Mouse (Mus musculus) frontal cortex, postnatal 36 days (tissue): ENCODE measurements around the gene Cdyl.

Source experiments
- DNase-seq, 2 experiments: peaks; one replicate each; pipeline ENCODE4 v3.0.0; 2022; ENCODE audit warnings: low spot score in 2 of 2

The Cdyl gene

DNA sequence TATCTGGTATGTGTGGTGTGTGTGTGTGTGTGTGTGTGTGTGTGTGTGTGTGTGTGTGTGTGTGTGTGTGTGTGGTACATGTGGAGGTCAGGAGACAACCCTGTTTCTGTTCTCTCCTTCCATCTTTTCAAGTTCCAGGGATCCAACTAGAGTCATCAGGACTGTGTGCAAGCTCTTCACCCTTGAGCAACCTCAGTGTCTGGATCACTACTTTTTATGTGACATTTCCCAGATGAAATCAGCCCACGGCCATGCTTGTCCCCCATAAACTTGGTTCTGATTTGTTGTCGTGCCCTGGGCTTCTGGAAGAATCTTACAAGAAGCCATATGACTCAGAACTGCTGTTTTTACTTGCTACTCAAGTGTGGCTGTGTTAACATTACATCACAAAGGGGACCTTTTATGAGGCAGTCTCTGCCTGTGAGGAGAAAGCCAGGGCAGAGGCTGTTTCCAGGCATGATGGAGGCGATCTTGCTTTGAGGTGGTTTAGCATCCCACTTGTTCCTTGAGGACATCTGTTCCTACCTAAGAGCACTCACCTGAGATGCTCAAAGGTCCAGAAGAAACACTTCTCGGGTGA lies at the start of gene Cdyl:
Gene Cdyl, plus strand, starts transcription at position 428 of the 580 bp plus-strand sequence.
- DNase-seq: no peak

- no peak for DNase-seq
Measured at GRCm38 (mm10) chr13:35610718-35611117, 48.9 kb upstream of the Cdyl start.

DNA sequence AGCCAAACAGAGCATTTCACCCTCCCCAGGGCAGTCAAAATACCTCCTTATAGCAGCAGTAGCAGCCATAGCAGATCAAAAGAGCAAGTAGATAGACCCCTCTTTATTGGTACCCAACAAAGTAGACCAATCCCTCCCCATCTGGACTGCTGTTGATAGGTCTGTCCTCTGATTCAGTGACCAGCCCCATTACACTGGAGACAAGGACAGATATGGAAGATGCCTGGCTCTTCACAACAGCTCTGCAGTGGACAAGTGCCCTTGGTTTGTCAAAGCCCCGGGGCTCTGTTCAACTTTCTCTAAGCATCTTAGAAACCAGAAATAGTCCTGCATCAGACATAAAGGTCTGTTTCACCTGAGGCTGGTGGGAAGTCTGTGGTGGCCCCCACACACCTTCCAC lies 47.1 kb upstream of the Cdyl start:
- DNase-seq: no peak

- no peak for DNase-seq
Measured at GRCm38 (mm10) chr13:35614832-35615479, 44.7 kb upstream of the Cdyl start.

- no peak for DNase-seq
Measured at GRCm38 (mm10) chr13:35616524-35617099, 43.0 kb upstream of the Cdyl start.

GRCm38 (mm10) chr13:35619356-35619755 lies 40.3 kb upstream of the Cdyl start:
- no peak for DNase-seq

DNA sequence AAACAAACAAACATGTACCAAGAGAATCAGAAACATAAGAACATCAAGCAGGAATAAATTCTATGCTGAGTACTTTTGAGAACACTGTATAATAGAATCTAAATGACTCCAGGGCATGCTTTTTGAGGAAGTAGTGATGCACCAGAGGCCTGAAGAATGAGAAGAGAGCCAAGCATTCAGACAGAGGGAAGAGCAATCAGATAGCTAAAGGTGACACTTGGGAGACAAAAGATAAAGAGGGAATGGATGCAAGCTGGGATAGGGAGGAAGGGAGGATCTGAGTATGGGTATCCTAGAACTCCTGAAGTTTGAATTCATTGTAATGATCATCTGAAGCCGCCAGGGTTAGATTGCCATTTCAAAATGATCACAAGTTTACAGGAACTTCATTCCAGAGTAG lies 38.9 kb upstream of the Cdyl start:
- DNase-seq: no peak

- no peak for DNase-seq
Measured at GRCm38 (mm10) chr13:35624831-35625230, 34.8 kb upstream of the Cdyl start.

DNA sequence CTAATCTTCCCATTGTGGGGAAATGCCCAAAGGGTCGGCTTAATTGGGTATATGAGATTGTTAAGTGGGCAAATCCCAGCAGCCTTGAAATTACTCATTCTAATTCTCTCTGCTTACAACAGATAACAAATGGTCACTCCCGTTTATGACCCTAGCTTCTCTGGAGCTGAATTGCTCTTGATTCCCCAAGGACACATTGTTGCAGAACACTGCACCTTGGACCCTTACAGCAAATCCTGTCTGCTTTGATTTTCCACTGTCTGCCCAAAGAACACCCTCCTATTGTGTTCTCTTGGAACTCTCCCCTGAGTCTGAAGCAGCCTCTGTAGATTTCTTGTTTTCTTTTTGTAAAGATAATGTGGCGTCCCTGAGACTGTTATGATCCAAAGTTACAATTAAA lies 34.1 kb upstream of the Cdyl start:
- no peak for DNase-seq

- DNase-seq: no peak
Measured at GRCm38 (mm10) chr13:35627319-35627718, 32.3 kb upstream of the Cdyl start.

DNA sequence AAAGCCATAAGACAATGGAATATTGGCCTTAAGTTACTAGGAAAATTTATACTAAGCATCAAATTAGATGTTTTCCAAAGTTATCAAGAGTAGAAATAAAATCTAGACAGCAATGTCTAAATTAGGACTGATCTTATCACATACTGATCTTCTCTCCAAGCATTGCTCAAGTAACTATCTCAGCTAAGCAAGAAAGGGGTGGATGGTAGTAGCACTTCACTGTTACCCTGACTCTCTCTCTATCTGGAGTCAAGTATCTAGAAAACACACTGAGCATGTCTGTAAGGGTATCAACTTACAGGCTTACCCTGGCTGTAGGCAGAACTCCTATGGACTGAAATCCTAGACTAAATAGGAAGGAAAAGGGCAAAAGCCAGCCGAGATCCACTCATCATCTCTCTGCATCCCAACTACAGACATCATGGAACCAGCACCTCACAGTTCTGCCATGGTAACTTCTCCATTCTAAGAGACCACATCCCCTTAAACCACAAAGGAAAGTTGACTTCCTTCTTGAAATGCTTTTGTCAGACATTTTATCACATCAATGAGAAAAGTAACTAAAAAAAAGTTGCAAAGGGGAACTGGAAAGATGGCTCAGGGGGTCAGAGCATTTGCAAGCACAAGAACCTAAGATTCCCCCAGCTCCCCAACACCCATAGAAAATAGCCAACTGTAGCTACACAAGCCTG lies 12.4 kb upstream of the Cdyl start:
- no peak for DNase-seq

GRCm38 (mm10) chr13:35650284-35650872 lies 9.3 kb upstream of the Cdyl start:
- no peak for DNase-seq

- DNase-seq: no peak
Measured at GRCm38 (mm10) chr13:35652851-35653250, 6.8 kb upstream of the Cdyl start.

GRCm38 (mm10) chr13:35656853-35657252 lies 2.8 kb upstream of the Cdyl start:
- DNase-seq: no peak

DNA sequence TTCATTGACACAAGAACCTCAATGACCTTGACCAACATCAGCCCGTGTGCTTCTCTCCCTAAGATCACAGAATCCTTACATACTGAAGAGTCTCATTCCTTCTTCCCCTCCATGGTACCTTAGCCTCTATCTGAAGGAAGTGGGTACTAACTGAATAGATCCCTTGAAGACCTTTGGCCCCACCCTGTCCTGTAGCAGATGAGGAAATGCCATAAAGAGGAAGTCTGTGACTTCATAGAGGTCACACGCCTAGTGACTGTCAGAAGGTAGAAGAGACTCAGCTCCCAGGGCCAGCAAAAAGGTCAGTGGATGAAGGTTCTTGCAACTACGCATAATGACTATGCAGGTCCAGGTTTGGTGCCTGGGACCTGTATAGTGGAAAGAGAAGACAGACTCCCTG lies 5.8 kb downstream of the Cdyl start:
- no peak for DNase-seq

- peak in 1 of 2 experiments; percentile 10 for DNase-seq
Measured at GRCm38 (mm10) chr13:35669910-35670469, 10.4 kb downstream of the Cdyl start.

GRCm38 (mm10) chr13:35670875-35671274 lies 11.2 kb downstream of the Cdyl start:
- DNase-seq: no peak

- DNase-seq: no peak
Measured at GRCm38 (mm10) chr13:35676921-35677320, 17.3 kb downstream of the Cdyl start.

GRCm38 (mm10) chr13:35677433-35678051 lies 17.9 kb downstream of the Cdyl start:
- no peak for DNase-seq

GRCm38 (mm10) chr13:35678691-35679090 lies 19.1 kb downstream of the Cdyl start:
- DNase-seq: no peak

- no peak for DNase-seq
Measured at GRCm38 (mm10) chr13:35681361-35681760, 21.7 kb downstream of the Cdyl start.

GRCm38 (mm10) chr13:35686273-35686672 lies 26.6 kb downstream of the Cdyl start:
- no peak for DNase-seq
